Comparison of ENCODE assay signal across 16 mouse cellular contexts in the genomic region with DNA sequence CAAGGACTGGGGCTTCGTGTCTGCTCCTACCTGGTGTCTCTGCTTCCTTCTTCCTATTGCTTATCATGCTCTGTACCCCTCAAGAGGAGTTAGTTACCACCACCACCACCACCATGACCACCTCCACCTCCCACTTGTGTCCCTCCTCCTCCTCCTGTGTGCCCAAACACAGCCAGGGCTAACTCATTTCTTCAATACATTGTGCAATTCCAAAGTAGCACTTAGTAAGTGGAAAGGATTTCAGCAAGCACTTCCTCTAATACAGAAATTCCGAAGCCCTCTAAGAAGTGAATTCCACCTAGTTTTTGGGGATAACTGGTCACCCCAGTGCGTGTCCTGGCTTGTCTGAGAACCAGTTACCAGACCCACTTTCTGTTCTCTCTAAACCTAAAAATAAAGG.
DNase-seq lines count a peak whose midpoint lies in the region; ATAC-seq lines count a peak whose summit lies in the region.
"Had no signal": no experiment of that assay in that cellular context is flagged by ENCODE, and none has a peak within 500 bp of the region (broad histone marks: within the 10 kb centered on the region; RNA-seq: fewer than 3 reads in every experiment).

No protein-coding gene starts in this region.

- H3K4me3 ChIP-seq in embryonic facial prominence, embryonic 13.5 days, result no peak overlapping the region
- no peak overlapping the region for H3K4me3 ChIP-seq in limb, embryonic 10.5 days
- H3K4me3 ChIP-seq: forebrain, embryonic 12.5 days; heart, embryonic 12.5 days; hindbrain, embryonic 15.5 days had no signal

- H3K4me1 ChIP-seq in embryonic facial prominence, embryonic 13.5 days, result peaks cover 44% of the 10 kb centered on the region
- peaks cover 30% of the 10 kb centered on the region for H3K4me1 ChIP-seq in limb, embryonic 10.5 days
- H3K4me1 ChIP-seq: forebrain, embryonic 12.5 days had no signal

- H3K36me3 ChIP-seq in embryonic facial prominence, embryonic 13.5 days, result no peaks in the 10 kb centered on the region
- H3K36me3 ChIP-seq in limb, embryonic 10.5 days, result no peaks in the 10 kb centered on the region
- H3K36me3 ChIP-seq: forebrain, embryonic 12.5 days; heart, embryonic 12.5 days; hindbrain, embryonic 15.5 days had no signal

- DNase-seq in lung, postnatal 25 days (ENCODE audit: low spot score), result peak; percentile 57
- no peak for DNase-seq in lung, postnatal 4 days
- no peak for DNase-seq in limb, embryonic 10.5 days (ENCODE audit: low spot score)
- no peak for DNase-seq in cerebellum, adult 9-10 months
- no peak for DNase-seq in cerebellum, adult 18-20 months
- DNase-seq in layer of hippocampus, adult 9-11 months, result no peak
- DNase-seq: adrenal gland, postnatal 10 days; cerebellum, adult 11 months; cerebellum, adult 9-11 months; cerebellum, postnatal 36 days; gastrocnemius, postnatal 14 days had no signal

- 83% methylated on average over 3 of the region's 3 CpGs for WGBS in embryonic facial prominence, embryonic 13.5 days
- 95% methylated on average over 3 of the region's 3 CpGs for WGBS in limb, embryonic 10.5 days

- H3K9ac ChIP-seq in embryonic facial prominence, embryonic 13.5 days, result no peak overlapping the region
- H3K9ac ChIP-seq: forebrain, embryonic 12.5 days; heart, embryonic 12.5 days; hindbrain, embryonic 15.5 days had no signal

- ATAC-seq in embryonic facial prominence, embryonic 13.5 days (ENCODE audit: insufficient number of reproducible peaks, insufficient read depth, low FRiP score, low TSS enrichment, low read depth), result no peak
- ATAC-seq: forebrain, embryonic 16.5 days had no signal

- H3K27ac ChIP-seq in embryonic facial prominence, embryonic 13.5 days, result peak overlapping the region; percentile 94
- H3K27ac ChIP-seq in limb, embryonic 10.5 days, result peak overlapping the region; percentile 77; the same call in 1 of the 2 replicates
- H3K27ac ChIP-seq: forebrain, embryonic 12.5 days; hindbrain, embryonic 15.5 days had no signal

- no peaks in the 10 kb centered on the region for H3K27me3 ChIP-seq in embryonic facial prominence, embryonic 13.5 days
- H3K27me3 ChIP-seq in limb, embryonic 10.5 days (ENCODE audit: low read depth, poor library complexity, severe bottlenecking), result no peaks in the 10 kb centered on the region
- H3K27me3 ChIP-seq: heart, embryonic 12.5 days; hindbrain, embryonic 15.5 days had no signal

- no peak overlapping the region for H3K4me2 ChIP-seq in embryonic facial prominence, embryonic 13.5 days
- H3K4me2 ChIP-seq: forebrain, embryonic 12.5 days; heart, embryonic 12.5 days; hindbrain, embryonic 15.5 days had no signal

- H3K9me3 ChIP-seq in embryonic facial prominence, embryonic 13.5 days, result no peaks in the 10 kb centered on the region
- H3K9me3 ChIP-seq in limb, embryonic 10.5 days (replicated peaks), result no peaks in the 10 kb centered on the region
- H3K9me3 ChIP-seq: forebrain, embryonic 12.5 days; heart, embryonic 12.5 days; hindbrain, embryonic 15.5 days had no signal
